Mouse (Mus musculus): ENCODE data around the gene Lsp1.

Lsp1 gene

DNA sequence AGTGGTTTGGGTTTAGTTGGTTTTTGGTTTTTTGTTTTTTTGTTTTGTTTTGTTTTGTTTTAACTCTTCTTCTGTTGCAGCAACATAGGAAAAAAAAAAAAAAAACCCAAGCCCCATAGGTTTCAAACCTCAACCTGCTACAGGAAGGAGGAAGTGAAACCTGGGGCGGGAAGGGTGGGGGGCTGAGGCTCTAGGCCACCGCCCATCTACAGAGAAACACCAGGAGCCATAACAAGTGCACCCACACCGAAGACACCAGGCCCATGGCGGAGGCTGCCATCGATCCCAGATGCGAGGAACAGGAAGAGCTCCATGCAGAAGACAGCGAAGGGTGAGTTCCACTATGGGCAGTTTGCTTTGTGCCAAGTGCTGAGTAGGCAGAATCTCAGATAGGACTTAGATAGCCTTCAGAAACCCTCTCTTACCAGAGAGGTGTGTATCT, at the start of gene Lsp1:
Lsp1 (plus strand) TSS at position 174 of the 442 bp plus-strand sequence.
- in situ Hi-C loops (cut with MboI; ENCODE audit: low pct_unique_long_range_greater_than_20kb in 1 of 2, low sequenced_read_pairs in 2 of 2, unreplicated experiment in 1 of 2) = no loop called here

DNA sequence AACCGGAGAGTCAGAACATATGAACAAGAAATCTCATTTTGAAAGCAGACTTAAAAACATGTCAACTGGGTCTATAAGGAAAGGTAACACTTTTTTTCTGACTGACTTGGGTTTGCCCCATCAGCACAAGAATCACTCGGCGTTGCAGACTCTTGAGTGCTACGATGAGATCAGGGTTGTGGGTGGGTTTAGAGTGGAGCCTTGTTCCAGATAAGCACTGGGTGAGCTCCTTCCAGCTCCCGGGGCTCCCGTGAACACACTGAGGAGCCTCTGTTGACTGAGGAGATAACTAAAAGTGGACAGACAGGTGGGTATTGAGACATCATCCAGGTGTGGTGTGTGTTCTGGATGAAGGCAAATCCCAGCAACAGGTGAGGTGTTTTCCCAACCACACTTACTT, 47.3 kb upstream of the Lsp1 start:
- in situ Hi-C loops (cut with MboI; ENCODE audit: low pct_unique_long_range_greater_than_20kb in 1 of 2, low sequenced_read_pairs in 2 of 2, unreplicated experiment in 1 of 2) = no loop called here

DNA sequence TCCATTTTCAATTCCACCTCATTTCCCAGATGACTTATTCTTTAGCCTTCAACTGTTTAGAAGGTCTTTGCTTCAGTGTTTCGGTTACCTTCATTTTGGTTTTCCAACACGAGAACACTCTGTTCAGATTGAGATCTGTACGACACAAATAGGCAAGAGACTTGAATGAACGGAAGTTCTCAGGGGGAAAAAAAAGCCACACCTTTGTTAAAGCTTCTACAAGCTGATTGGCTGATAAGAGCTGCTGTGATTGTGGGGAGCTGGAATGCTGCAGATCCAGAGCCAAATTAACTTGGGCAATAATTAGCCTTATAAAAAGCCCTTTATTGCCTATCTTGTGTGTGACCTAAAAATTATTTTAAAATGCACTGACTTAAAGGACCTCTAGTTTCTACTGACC, 45.3 kb upstream of the Lsp1 start:
- in situ Hi-C loops (cut with MboI; ENCODE audit: low pct_unique_long_range_greater_than_20kb in 1 of 2, low sequenced_read_pairs in 2 of 2, unreplicated experiment in 1 of 2) = no loop called here

DNA sequence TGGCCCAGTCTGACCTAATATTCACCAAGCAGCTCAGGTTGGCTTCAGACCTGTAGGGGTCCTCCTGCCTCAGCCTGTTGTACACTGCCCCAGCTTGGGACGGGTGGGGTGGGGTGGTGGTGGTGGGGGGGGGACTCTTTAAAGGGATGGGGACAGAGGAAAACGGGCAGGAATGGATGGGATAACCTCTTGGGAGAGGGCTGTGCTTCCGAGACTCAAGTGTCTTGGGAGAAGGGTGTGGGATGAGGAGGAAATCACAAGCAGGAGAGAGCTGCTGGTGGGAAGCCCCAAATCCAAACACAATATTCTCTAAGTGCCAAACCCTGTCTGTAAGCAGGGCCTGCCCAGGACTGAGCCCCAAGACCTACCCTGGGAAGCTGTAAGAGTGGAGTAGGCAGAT, 44.4 kb upstream of the Lsp1 start:
- in situ Hi-C loops (cut with MboI; ENCODE audit: low pct_unique_long_range_greater_than_20kb in 1 of 2, low sequenced_read_pairs in 2 of 2, unreplicated experiment in 1 of 2) = no loop called here

DNA sequence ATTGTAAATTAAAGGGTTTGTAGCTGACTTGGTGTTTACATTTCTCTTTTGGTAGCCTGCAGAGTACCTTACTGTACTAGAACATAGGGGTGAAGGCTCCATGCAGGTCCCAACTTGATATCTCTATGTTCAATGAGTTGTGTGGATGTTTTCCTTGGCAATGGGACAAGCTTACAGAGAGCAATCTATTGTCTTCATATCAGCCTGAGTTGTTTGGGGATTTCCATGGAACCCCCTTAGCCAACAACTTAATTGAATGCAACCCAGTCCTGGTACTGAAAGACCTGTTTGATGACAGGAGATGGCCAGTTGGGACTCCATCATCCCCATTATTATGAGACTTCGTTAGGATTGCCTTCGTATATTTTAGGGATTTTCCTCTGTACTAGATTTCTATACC, 42.6 kb upstream of the Lsp1 start:
- in situ Hi-C loops (cut with MboI; ENCODE audit: low pct_unique_long_range_greater_than_20kb in 1 of 2, low sequenced_read_pairs in 2 of 2, unreplicated experiment in 1 of 2) = no loop called here

DNA sequence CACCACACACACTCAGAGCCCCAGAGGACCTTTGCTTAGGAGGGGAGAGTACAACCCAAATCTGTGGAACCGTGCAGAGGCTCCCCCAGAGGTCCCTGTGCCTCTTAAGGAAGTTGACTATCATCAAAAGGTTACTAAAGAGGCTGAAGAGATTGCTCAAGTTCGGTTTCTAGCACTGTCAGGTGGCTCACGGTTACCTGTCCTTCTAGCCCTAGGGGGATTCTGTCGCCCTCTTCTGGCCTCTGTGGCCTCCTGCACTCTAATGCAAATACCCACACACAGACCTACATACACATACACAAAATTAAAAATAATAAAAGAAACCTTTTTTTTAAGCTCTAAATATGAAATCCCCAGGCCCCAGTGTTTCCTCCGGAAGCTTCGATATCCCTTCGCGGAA, 41.9 kb upstream of the Lsp1 start:
- in situ Hi-C loops (cut with MboI; ENCODE audit: low pct_unique_long_range_greater_than_20kb in 1 of 2, low sequenced_read_pairs in 2 of 2, unreplicated experiment in 1 of 2) = no loop called here

DNA sequence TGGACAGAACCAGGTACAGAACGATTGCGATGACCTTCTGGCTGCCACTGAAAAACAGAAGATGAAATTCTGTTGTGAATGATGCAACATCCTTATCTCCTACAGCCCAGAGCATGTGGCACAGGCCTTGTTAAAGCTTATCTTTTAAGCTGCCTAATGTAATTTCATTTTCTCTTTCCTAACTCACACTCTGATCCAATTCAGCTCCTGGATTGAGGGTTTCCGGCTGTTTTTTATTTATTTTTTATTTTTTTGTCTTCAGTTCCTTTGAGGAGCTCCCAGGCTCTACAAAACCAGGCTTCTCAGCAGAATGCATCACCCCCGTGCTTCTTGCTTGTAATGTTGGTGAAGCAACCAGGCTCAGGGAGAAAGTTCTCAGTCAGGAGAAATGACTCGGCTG, 40.7 kb upstream of the Lsp1 start:
- in situ Hi-C loops (cut with MboI; ENCODE audit: low pct_unique_long_range_greater_than_20kb in 1 of 2, low sequenced_read_pairs in 2 of 2, unreplicated experiment in 1 of 2) = no loop called here

DNA sequence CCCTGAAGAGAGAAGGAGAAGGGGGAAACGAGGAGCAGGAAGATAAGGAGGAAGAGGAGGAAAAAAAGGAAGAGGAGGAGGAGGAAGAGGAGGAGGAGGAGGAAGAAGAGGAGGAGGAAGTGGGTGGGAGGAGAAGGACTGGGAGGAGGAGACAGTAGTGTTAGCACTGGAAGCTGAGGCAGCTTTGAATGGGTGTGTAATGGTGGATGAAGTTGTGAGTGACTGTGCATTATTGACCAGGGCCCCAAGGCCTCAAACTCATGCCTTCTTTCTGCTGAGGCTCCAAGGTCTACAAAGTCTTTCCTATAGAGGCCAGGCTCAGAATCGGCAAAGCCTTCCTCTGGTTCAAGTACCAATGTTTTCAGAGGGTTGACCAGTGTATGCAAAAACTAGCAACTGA, 38.8 kb upstream of the Lsp1 start:
- in situ Hi-C loops (cut with MboI; ENCODE audit: low pct_unique_long_range_greater_than_20kb in 1 of 2, low sequenced_read_pairs in 2 of 2, unreplicated experiment in 1 of 2) = no loop called here

DNA sequence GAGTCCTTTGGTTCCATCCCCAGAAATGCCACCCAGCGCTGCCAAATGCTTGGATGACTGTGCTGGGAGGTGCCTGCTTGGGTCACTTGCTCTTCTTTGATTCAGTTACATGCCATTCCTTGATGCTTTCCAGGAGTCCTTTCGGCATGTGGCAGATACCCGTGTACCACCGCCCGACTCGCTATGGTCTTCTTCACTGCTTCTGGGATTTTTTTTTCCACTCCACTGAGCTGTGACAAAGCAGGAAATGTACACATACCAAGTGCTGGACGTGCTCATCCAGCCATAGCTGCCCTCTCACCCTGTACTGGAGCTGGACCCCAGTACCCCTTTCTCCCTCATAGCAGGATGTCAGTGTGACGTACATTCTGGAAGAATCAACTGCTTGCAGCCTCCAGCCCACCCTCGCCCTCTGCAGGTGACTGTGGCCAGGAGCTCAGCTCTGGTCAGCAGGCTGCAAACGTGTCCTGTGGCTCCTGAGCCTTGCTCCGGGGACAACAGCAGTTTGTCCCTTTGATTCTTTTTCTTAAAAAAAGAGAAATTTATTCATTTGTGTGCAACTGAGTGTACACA, 34.9 kb upstream of the Lsp1 start:
- in situ Hi-C loops (cut with MboI; ENCODE audit: low pct_unique_long_range_greater_than_20kb in 1 of 2, low sequenced_read_pairs in 2 of 2, unreplicated experiment in 1 of 2) = no loop called here

DNA sequence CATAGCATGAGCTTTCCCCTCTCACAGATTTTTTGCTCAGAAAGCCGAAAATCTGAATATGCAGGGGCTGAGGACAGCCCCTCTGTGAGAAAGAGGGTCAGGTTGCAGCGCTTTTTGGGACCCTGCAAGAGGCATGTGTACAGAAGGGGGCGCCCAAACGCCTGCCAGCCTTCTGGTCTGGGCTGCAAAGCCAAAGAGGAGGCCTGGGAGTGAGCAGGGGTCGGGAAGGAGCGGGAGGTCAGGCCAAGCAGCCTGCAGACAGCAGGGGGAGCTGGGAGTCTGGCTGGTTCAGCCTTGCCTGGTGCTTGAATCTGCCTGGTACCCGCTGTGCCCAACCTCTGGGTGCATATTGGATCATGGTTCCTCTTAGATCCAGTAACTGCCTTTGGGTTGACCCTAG, 32.4 kb upstream of the Lsp1 start:
- in situ Hi-C loops (cut with MboI; ENCODE audit: low pct_unique_long_range_greater_than_20kb in 1 of 2, low sequenced_read_pairs in 2 of 2, unreplicated experiment in 1 of 2) = no loop called here

DNA sequence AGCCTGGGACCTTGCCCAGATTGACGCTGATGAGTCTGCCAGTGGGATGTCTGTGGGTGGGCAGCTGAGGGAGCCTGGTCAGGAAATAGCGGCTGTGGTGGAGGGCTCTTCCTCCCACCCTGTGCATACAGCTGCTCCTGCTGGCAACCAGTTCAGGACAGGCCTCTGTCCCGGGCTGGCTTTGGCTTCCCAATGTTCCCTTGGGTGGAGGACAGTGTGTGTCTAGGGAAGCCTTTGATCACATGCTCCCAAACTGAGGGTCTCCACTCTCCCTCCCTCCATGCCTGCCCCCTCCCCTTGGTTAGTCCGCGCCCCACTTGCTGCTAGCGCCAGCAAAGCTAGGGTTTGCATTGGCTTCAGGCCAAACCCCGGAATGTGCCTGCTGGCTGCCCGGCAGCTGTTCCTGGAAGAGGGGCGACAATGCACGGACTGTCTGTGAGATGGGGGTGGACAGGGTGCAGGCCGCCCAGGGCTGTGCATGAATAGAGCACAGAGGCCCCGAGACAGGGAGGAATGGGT, 30.4 kb upstream of the Lsp1 start:
- in situ Hi-C loops (cut with MboI; ENCODE audit: low pct_unique_long_range_greater_than_20kb in 1 of 2, low sequenced_read_pairs in 2 of 2, unreplicated experiment in 1 of 2) = loop anchor here (10.0 kb wide), 1 partner anchor 95 kb away; no protein-coding TSS in a partner anchor

DNA sequence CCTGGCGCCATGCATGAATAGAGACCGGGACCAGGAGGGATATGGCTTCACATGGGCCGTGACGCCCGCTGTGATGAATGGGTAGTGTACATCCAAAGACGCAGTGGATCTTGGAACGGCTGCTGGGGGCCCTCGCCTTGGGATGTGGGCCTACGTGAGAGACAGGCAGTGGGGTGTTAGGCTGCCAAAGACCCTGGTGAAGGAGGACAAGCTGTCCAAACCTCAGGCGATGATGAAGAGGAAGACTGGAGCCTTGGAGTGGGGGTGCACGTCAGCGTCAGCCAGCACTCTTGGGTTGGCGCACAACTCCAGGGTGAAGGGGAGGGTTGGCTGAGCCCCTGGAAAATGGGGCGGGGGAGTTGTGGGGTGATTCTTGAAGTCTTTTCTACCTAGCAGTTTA, 29.5 kb upstream of the Lsp1 start:
- in situ Hi-C loops (cut with MboI; ENCODE audit: low pct_unique_long_range_greater_than_20kb in 1 of 2, low sequenced_read_pairs in 2 of 2, unreplicated experiment in 1 of 2) = loop anchor here (10.0 kb wide), 1 partner anchor 96 kb away; no protein-coding TSS in a partner anchor

DNA sequence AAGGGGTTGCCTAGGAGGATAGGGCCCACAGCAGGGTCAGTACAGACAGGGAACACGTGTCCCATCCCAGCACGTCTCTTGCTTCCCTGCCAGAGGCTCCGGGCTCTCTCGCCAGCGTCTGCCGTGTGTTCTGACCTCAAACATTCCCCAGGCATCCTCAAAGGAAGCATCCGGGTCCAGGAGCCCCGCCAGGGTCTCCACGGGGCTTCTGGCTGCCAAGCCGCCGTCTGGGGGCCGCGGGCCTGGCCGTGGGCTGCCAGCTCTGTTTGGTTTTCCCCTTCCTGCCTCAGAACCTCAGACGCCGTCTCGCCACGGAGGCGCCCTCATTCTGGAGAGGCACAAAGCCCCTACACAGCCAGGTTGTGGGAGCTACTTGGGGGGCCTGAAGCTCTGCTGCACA, 27.0 kb upstream of the Lsp1 start:
- in situ Hi-C loops (cut with MboI; ENCODE audit: low pct_unique_long_range_greater_than_20kb in 1 of 2, low sequenced_read_pairs in 2 of 2, unreplicated experiment in 1 of 2) = loop anchor here (10.0 kb wide), 1 partner anchor 99 kb away; no protein-coding TSS in a partner anchor

DNA sequence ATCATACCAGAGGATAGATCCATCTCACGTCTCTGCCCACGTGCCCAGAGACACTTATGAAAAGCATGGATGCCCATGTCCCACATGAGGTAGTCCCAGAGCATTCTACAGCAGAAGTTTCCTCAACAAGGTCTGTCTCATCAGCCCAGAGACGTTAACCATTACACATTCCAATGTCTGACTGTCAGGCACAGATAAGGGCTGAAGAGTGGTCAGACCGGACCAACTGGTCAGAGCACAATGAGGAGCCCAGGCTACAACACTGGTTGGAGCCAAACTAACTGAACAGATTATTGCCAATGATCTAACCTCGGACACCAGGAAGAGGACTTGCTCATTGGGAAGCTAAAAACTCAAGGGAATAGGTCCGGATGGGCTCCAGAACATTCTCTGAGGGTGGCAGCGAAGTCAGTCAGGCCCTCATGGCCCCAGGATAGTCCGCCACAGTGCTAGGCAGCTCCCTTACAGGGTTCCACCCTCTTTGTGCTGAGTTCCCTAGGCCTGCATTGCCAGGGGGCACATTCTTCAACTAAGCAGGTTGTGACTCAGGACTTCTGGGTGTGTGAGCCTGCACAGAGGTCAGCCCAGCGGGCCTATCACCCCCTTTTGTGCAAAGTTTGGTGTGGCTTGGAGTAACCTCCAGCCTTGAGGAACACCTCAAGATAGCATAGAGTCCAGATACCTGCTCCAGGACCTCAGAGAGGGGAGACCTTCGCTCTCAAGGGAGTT, 26.3 kb upstream of the Lsp1 start, which contains the start of gene Syt8:
Syt8 (plus strand) TSS at position 714 of the 729 bp plus-strand sequence.
- in situ Hi-C loops (cut with MboI; ENCODE audit: low pct_unique_long_range_greater_than_20kb in 1 of 2, low sequenced_read_pairs in 2 of 2, unreplicated experiment in 1 of 2) = loop anchor here (10.0 kb wide), 1 partner anchor 100 kb away; no protein-coding TSS in a partner anchor

DNA sequence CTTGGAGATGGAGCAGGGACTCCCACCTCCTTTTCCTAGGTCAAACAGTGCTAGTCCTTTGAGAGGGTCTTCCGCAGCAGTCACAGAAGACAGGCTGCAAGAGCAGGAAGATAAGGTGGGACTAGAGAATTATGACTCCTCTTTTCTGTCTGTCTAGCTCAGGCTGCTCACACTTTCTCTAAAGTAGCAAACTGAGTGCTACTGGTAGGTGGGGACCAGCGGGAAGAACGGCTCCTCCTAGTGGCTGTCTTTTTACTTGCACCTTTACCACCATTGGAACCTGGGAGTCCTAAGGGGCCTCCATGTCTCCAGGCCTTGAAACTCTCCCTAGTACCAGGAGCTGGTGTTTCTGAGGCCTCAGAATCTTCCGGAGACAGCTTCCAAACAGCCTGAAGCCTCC, 25.1 kb upstream of the Lsp1 start:
- in situ Hi-C loops (cut with MboI; ENCODE audit: low pct_unique_long_range_greater_than_20kb in 1 of 2, low sequenced_read_pairs in 2 of 2, unreplicated experiment in 1 of 2) = loop anchor here (10.0 kb wide), 1 partner anchor 101 kb away; no protein-coding TSS in a partner anchor

DNA sequence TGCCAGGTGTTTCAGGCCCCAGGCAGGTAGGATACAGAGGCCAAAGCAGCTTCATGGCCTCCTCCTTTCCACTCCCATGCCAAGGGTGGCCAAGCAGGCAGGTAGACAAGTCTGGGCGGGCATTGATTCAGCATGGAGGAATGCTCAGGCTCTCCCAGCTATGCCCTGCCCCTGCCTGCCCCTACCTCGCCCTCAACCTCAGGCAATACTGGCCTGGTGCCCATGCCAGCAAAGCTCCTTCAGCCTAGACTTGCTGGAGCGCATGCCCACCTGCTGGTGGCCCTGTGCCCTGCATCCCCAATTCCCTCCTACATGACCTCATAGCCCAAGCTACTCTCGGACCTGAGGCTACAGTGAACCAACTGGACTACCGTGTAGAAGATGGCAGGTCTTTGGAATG, 23.3 kb upstream of the Lsp1 start:
- in situ Hi-C loops (cut with MboI; ENCODE audit: low pct_unique_long_range_greater_than_20kb in 1 of 2, low sequenced_read_pairs in 2 of 2, unreplicated experiment in 1 of 2) = loop anchor here (10.0 kb wide), 1 partner anchor 103 kb away; no protein-coding TSS in a partner anchor

DNA sequence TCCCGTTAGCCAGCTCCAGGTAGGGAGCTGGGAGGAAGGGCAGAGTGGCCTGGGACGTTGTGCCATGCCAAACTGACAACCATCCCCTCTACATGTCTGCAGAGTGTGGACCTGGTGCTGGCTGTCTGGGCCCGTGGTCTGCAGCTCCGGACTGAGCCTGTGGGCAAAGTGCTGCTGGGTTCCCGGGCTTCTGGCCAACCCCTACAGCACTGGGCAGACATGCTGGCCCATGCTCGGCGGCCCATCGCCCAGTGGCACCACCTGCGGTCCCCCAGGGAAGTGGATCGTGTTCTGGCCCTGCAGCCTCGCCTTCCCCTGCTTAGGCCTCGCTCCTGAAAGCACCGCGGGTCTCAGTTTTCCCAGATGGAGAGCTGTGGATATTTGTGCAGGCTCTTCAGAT, 20.6 kb upstream of the Lsp1 start:
- in situ Hi-C loops (cut with MboI; ENCODE audit: low pct_unique_long_range_greater_than_20kb in 1 of 2, low sequenced_read_pairs in 2 of 2, unreplicated experiment in 1 of 2) = loop anchor here (10.0 kb wide), 1 partner anchor 105 kb away; no protein-coding TSS in a partner anchor

DNA sequence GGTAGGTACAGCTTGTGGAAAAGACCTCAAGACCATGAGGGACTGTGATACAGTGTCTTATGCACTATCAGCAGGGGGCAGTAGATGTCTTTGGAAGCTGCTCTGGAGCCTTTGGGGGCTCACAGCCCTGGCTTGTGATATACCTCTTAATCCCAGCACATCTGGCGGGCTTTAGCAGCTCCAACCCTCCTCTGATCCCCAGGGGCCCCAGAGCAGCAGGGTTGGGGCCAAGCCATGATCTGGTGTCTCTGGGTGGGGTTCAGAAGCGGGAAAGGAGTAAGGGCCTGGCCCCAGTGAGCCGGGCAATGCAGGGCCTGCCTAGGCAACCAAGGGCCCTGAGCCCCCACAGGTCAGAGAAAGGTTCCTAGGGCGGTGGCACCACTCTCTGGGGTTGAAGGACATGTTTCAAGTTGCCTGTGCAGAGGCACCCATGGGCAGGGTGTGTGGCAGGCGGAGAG, 19.9 kb upstream of the Lsp1 start:
- in situ Hi-C loops (cut with MboI; ENCODE audit: low pct_unique_long_range_greater_than_20kb in 1 of 2, low sequenced_read_pairs in 2 of 2, unreplicated experiment in 1 of 2) = no loop called here

DNA sequence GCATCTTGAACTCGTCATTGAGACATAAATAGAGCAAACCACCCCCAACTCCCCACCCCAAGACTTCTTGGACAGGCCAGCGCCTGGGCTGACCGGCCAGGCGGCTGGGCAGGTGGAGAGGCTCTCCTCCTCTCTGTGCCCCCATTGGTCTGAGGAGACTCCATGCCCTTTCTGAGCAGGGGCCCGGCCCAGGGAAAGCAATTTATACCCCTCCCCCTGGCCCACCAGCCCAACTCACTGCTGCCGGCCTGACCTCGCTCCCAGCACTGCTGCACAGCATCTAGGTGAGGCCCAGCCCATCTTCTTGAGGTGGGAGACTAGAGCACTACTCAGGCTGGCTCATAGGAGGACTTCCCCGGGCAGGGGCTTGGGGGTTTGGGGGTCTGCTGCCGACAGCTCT, 19.0 kb upstream of the Lsp1 start, which contains the start of gene Tnni2:
Tnni2 (plus strand) TSS at position 224 of the 400 bp plus-strand sequence.
- in situ Hi-C loops (cut with MboI; ENCODE audit: low pct_unique_long_range_greater_than_20kb in 1 of 2, low sequenced_read_pairs in 2 of 2, unreplicated experiment in 1 of 2) = no loop called here

All from mouse embryonic stem cell (cell line).